Mouse (Mus musculus) hindbrain, embryonic 11.5 days (tissue): Measurements from ENCODE around the gene Adh4. TPM values are rescaled to one million over a fixed set of nuclear protein-coding genes. Genes with fewer than 3 reads are reported as not detected.
A peak's percentile ranks its signal among the peaks of the same experiment; 100 is the strongest.
"Not testable (repeated sequence)": the region's sequence is repeated elsewhere in the genome, so short reads cannot be mapped to it uniquely, and the experiment has no call there.

Experiments
- ATAC-seq: fragments of 200-750 bp; cut with Nextera tagmentation; 2 replicates; pipeline ENCODE4 v1.8.0; 2017; ENCODE audit warnings: mild to moderate bottlenecking, moderate TSS enrichment, moderate library complexity; ENCODE audit not compliant: low FRiP score
- DNase-seq: peaks from one replicate; pipeline ENCODE4 v3.0.0-alpha.2; 2015; ENCODE audit warnings: low spot score
- H3K27ac ChIP-seq: fragments of 300-500 bp; sonication (generic); 2 replicates; pipeline ENCODE4 v1.5.1; 2014; ENCODE audit warnings: mild to moderate bottlenecking, low read depth, low read length
- H3K27me3 ChIP-seq: fragments of 300-500 bp; sonication (generic); 2 replicates; pipeline ENCODE4 v1.6.1; 2014; ENCODE audit warnings: mild to moderate bottlenecking, low read length, moderate library complexity, mixed read lengths; ENCODE audit not compliant: control insufficient read depth, insufficient read depth
- H3K36me3 ChIP-seq: fragments of 300-500 bp; sonication (generic); 2 replicates; pipeline ENCODE4 v1.6.1; 2014; ENCODE audit warnings: mild to moderate bottlenecking, low read length, moderate library complexity, mixed read lengths; ENCODE audit not compliant: control insufficient read depth, insufficient read depth
- H3K4me1 ChIP-seq: fragments of 300-500 bp; sonication (generic); replicated peaks from 2 replicates; pipeline ENCODE4 v1.6.1; 2014; ENCODE audit warnings: low read length, mixed read lengths; ENCODE audit not compliant: control insufficient read depth, insufficient read depth
- H3K4me2 ChIP-seq: fragments of 300-500 bp; sonication (generic); replicated peaks from 2 replicates; pipeline ENCODE4 v1.6.1; 2014; ENCODE audit warnings: mild to moderate bottlenecking, low read depth, low read length
- H3K4me3 ChIP-seq: fragments of 300-500 bp; sonication (generic); 2 replicates; pipeline ENCODE4 v1.5.1; 2014; ENCODE audit warnings: low read depth, low read length
- H3K9ac ChIP-seq: fragments of 300-500 bp; sonication (generic); 2 replicates; pipeline ENCODE4 v1.6.1; 2014; ENCODE audit warnings: low read depth, low read length
- H3K9me3 ChIP-seq: fragments of 300-500 bp; sonication (generic); 2 replicates; pipeline ENCODE4 v1.6.1; 2016; ENCODE audit warnings: low read length; ENCODE audit not compliant: control insufficient read depth
- WGBS: fragments of 180-500 bp; shearing (Covaris S2); extraction: QIAGEN DNeasy Blood & Tissue Kit; methylation state at CpG from one replicate; pipeline ENCODE4 v1.1.7; 2014; 5-methylcytosine and 5-hydroxymethylcytosine counted together
- polyA plus RNA-seq: library from polyadenylated mRNA; unstranded; fragments of >200 nt; fragmentation: Nextera tagmentation; extraction: Ambion mirVana; gene quantifications from 2 replicates; pipeline ENCODE4 v1.2.1, GENCODE M21; 2014

Adh4 gene
- polyA plus RNA-seq, 1 experiment from 2014 or later, result not detected

GRCm38 (mm10) chr3:138454234-138454633 lies 39.0 kb downstream of the Adh4 start:
- ATAC-seq, result no peak

GRCm38 (mm10) chr3:138454711-138455435 lies 39.6 kb downstream of the Adh4 start:
- Histone ChIP-seq H3K36me3 (peaks cover 14% of the 10 kb centered on the region; the same call in 1 of the 2 replicates), H3K4me3 (no peak overlapping the region), H3K4me2 (no peak overlapping the region), H3K27me3 (no peaks in the 10 kb centered on the region), H3K27ac (no peak overlapping the region), H3K9ac (no peak overlapping the region), H3K9me3 (no peaks in the 10 kb centered on the region), H3K4me1 (no peaks in the 10 kb centered on the region)
- DNase-seq (no peak), ATAC-seq (no peak)
- 94% methylated on average over 13 of the region's 13 CpGs for WGBS

More at GRCm38 (mm10) chr3:138454234-138454633, 39.0 kb downstream of the Adh4 start:
- Histone ChIP-seq H3K36me3 (peaks cover 14% of the 10 kb centered on the region; the same call in 1 of the 2 replicates), H3K9ac (no peak overlapping the region), H3K27ac (no peak overlapping the region), H3K9me3 (no peaks in the 10 kb centered on the region), H3K4me1 (no peaks in the 10 kb centered on the region), H3K4me3 (no peak overlapping the region), H3K4me2 (no peak overlapping the region), H3K27me3 (no peaks in the 10 kb centered on the region)
- 100% methylated on average over 1 of the region's 1 CpGs for WGBS
- no peak for DNase-seq

- H3K27me3 ChIP-seq, result no peaks in the 10 kb centered on the region
- H3K36me3 ChIP-seq, result peaks cover 14% of the 10 kb centered on the region; the same call in 1 of the 2 replicates
- ATAC-seq, result no peak
- H3K4me2 ChIP-seq, result no peak overlapping the region
- H3K9me3 ChIP-seq, result no peaks in the 10 kb centered on the region
- WGBS, result over 99% methylated on average over 3 of the region's 3 CpGs
- no peak overlapping the region for H3K27ac ChIP-seq
- no peaks in the 10 kb centered on the region for H3K4me1 ChIP-seq
- no peak overlapping the region for H3K4me3 ChIP-seq
- no peak for DNase-seq
- no peak overlapping the region for H3K9ac ChIP-seq
These were observed 43.2 kb downstream of the Adh4 start for GRCm38 (mm10) chr3:138458441-138458840.

GRCm38 (mm10) chr3:138460260-138460659 lies 45.0 kb downstream of the Adh4 start:
- peaks cover 8% of the 10 kb centered on the region; the same call in 1 of the 2 replicates for H3K36me3 ChIP-seq
- H3K27ac ChIP-seq, result no peak overlapping the region
- no peaks in the 10 kb centered on the region for H3K27me3 ChIP-seq
- no peaks in the 10 kb centered on the region for H3K9me3 ChIP-seq
- no peak for DNase-seq
- no peak overlapping the region for H3K4me3 ChIP-seq
- H3K4me2 ChIP-seq, result no peak overlapping the region
- 87% methylated on average over 13 of the region's 13 CpGs for WGBS
- ATAC-seq, result no peak
- H3K9ac ChIP-seq, result no peak overlapping the region
- H3K4me1 ChIP-seq, result no peaks in the 10 kb centered on the region

- DNase-seq (no peak), ATAC-seq (no peak)
- H3K9me3 ChIP-seq, result no peaks in the 10 kb centered on the region
These were observed 46.6 kb downstream of the Adh4 start for GRCm38 (mm10) chr3:138461832-138462231.

GRCm38 (mm10) chr3:138463137-138463536 lies 47.9 kb downstream of the Adh4 start:
- Histone ChIP-seq H3K4me1 (no peaks in the 10 kb centered on the region), H3K9me3 (no peaks in the 10 kb centered on the region), H3K9ac (no peak overlapping the region), H3K4me2 (no peak overlapping the region), H3K4me3 (no peak overlapping the region), H3K36me3 (peaks cover 3% of the 10 kb centered on the region; the same call in 1 of the 2 replicates), H3K27me3 (no peaks in the 10 kb centered on the region), H3K27ac (no peak overlapping the region)
- DNase-seq (peak; percentile 56), ATAC-seq (no peak)
- 87% methylated on average over 2 of the region's 2 CpGs for WGBS

More at GRCm38 (mm10) chr3:138461832-138462231, 46.6 kb downstream of the Adh4 start:
- H3K4me2 ChIP-seq, result no peak overlapping the region
- no peak overlapping the region for H3K9ac ChIP-seq
- no peaks in the 10 kb centered on the region for H3K4me1 ChIP-seq
- no peak overlapping the region for H3K4me3 ChIP-seq
- H3K27ac ChIP-seq, result no peak overlapping the region
- 97% methylated on average over 3 of the region's 3 CpGs for WGBS
- no peaks in the 10 kb centered on the region for H3K27me3 ChIP-seq
- H3K36me3 ChIP-seq, result peaks cover 5% of the 10 kb centered on the region; the same call in 1 of the 2 replicates

- Histone ChIP-seq H3K4me2 (no peak overlapping the region), H3K9me3 (no peaks in the 10 kb centered on the region), H3K4me3 (no peak overlapping the region), H3K27ac (no peak overlapping the region), H3K36me3 (peaks cover 3% of the 10 kb centered on the region; the same call in 1 of the 2 replicates), H3K9ac (no peak overlapping the region), H3K27me3 (no peaks in the 10 kb centered on the region), H3K4me1 (no peaks in the 10 kb centered on the region)
- 92% methylated on average over 6 of the region's 6 CpGs for WGBS
- ATAC-seq, result no peak
- DNase-seq, result no peak
These were observed 48.5 kb downstream of the Adh4 start for GRCm38 (mm10) chr3:138463807-138464206.

GRCm38 (mm10) chr3:138464573-138465147 lies 49.4 kb downstream of the Adh4 start:
- Histone ChIP-seq H3K4me2 (no peak overlapping the region), H3K9me3 (no peaks in the 10 kb centered on the region), H3K4me3 (no peak overlapping the region), H3K4me1 (no peaks in the 10 kb centered on the region), H3K36me3 (peaks cover 3% of the 10 kb centered on the region; the same call in 1 of the 2 replicates), H3K27ac (no peak overlapping the region), H3K9ac (no peak overlapping the region), H3K27me3 (no peaks in the 10 kb centered on the region)
- no peak for DNase-seq
- 90% methylated on average over 16 of the region's 16 CpGs for WGBS
- no peak for ATAC-seq

GRCm38 (mm10) chr3:138466656-138467055 lies 51.4 kb downstream of the Adh4 start:
- H3K36me3 ChIP-seq, H3K9ac ChIP-seq, H3K4me2 ChIP-seq, H3K27me3 ChIP-seq, H3K27ac ChIP-seq, H3K9me3 ChIP-seq, ATAC-seq, H3K4me3 ChIP-seq, H3K4me1 ChIP-seq, DNase-seq: not testable (repeated sequence)
- WGBS, result 91% methylated on average over 1 of the region's 1 CpGs
